Mouse (Mus musculus) small intestine, adult 2 months (tissue): ENCODE measurements around the gene Tspan13.

ENCODE experiments used
- CTCF ChIP-seq: fragments of 200-500 bp; IDR thresholded peaks from 2 replicates; pipeline ENCODE4 v1.5.1; 2012; ENCODE audit warnings: low read depth, mild to moderate bottlenecking, control low read depth, inconsistent platforms, low read length, moderate library complexity, mixed read lengths; ENCODE audit not compliant: insufficient replicate concordance, insufficient read length; ENCODE audit errors: extremely low read depth
- POLR2A ChIP-seq: fragments of 200-500 bp; IDR thresholded peaks from 2 replicates; pipeline ENCODE4 v1.6.1; 2012; ENCODE audit warnings: low read depth, mild to moderate bottlenecking, control low read depth, inconsistent platforms, low read length, moderate library complexity

- peak; percentile 23; the same call in 1 of the 2 replicates for TF ChIP-seq CTCF
- TF ChIP-seq POLR2A, result no peak
These were observed 24.5 kb downstream of the Tspan13 start for GRCm38 (mm10) chr12:36017791-36018190.
